Mouse (Mus musculus): ENCODE results near the gene 1110012L19Rik.

DNA sequence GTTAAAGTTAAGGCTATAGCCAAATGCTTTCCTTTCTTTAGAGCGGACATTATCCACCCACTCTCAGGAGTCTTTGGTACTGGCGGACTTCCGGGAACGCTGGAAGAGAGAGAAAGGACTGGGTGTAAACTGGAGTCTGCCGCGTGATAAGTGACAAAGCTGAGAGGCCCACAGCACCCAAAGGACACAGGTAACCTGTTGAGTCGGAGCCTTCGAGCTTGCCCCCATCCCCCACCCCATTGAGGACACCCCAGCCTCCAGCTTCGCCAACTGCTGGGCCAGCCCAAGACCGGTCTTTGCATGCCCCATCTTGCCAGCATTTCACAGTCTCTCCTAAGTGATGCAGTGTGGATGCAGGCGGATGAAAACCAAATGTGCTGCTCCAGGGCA, 280 bp downstream of the 1110012L19Rik start:
- TF ChIP-seq POLR2AphosphoS2 (IDR thresholded peaks at IDR 0.05; ENCODE audit: insufficient read length, low read depth), result no peak
- TF ChIP-seq POLR2A (IDR thresholded peaks at IDR 0.05; ENCODE audit: insufficient read length, low read depth), result no peak
- no peak for TF ChIP-seq MAX (IDR thresholded peaks at IDR 0.05; ENCODE audit: low read depth)
- TF ChIP-seq USF1 (IDR thresholded peaks at IDR 0.05; ENCODE audit: low read depth), result no peak
- no peak for TF ChIP-seq SRF (IDR thresholded peaks at IDR 0.05; ENCODE audit: control insufficient read depth, insufficient read length, low read depth)
- TF ChIP-seq MYOD1 (IDR thresholded peaks at IDR 0.05; ENCODE audit: control insufficient read depth in 1 of 3, insufficient read length in 2 of 3, low read depth in 2 of 3), result no peak
- no peak for TF ChIP-seq CEBPB (IDR thresholded peaks at IDR 0.05; ENCODE audit: insufficient read depth, poor library complexity, severe bottlenecking)
- no peak for TF ChIP-seq MYOG (IDR thresholded peaks at IDR 0.05; ENCODE audit: control insufficient read depth in 1 of 3, insufficient read depth in 1 of 3, insufficient read length in 2 of 3, low read depth in 2 of 3)
- no peak for TF ChIP-seq E2F4 (IDR thresholded peaks at IDR 0.05; ENCODE audit: insufficient read depth)
- TF ChIP-seq TCF12 (IDR thresholded peaks at IDR 0.05; ENCODE audit: insufficient read depth, poor library complexity, severe bottlenecking), result no peak

Measured in myocyte (in vitro differentiated cells).